Mouse (Mus musculus) MEL (cell line): ENCODE results near the gene Chrd. TPM values are rescaled to one million over a fixed set of nuclear protein-coding genes. Genes with fewer than 3 reads are reported as not detected.

Experiments used
- DNase-seq: peaks from one replicate; pipeline ENCODE4 v3.0.0; 2011; ENCODE audit warnings: low read depth, low spot score
- H3K27ac ChIP-seq: 2 replicates; pipeline ENCODE4 v1.5.1; 2012; ENCODE audit warnings: low read depth, mild to moderate bottlenecking, control low read depth, low read length, moderate library complexity; ENCODE audit not compliant: control insufficient read depth
- H3K27me3 ChIP-seq, 2 experiments: fragments of 150-350 bp in 1 of 2; sonication (generic) in 1 of 2; 2 replicates each; pipeline ENCODE4 v1.6.1; 2012; ENCODE audit warnings: low read length in 2 of 2, mild to moderate bottlenecking in 2 of 2, improper control_type of control experiment in 1 of 2, moderate library complexity in 1 of 2; ENCODE audit not compliant: insufficient read depth in 2 of 2, control insufficient read depth in 1 of 2
- H3K36me3 ChIP-seq, 2 experiments: 2 replicates each; pipeline ENCODE4 v1.6.1; 2012 to 2014; ENCODE audit warnings: low read length in 2 of 2, improper control_type of control experiment in 1 of 2, inconsistent platforms in 1 of 2, mild to moderate bottlenecking in 1 of 2; ENCODE audit not compliant: insufficient read depth in 2 of 2, control insufficient read depth in 1 of 2
- H3K4me1 ChIP-seq, 2 experiments: fragments of 150-350 bp in 1 of 2; sonication (generic) in 1 of 2; 2 replicates each; pipeline ENCODE4 v1.6.1; 2012; ENCODE audit warnings: low read length in 2 of 2, improper control_type of control experiment in 1 of 2, mild to moderate bottlenecking in 1 of 2; ENCODE audit not compliant: insufficient read depth in 2 of 2, control insufficient read depth in 1 of 2
- H3K4me3 ChIP-seq, 2 experiments: fragments of 150-350 bp in 1 of 2; sonication (generic) in 1 of 2; 2 replicates each; pipeline ENCODE4 v1.5.1; 2012; ENCODE audit warnings: low read depth in 2 of 2, low read length in 2 of 2, mild to moderate bottlenecking in 2 of 2, moderate library complexity in 2 of 2, control low read depth in 1 of 2, improper control_type of control experiment in 1 of 2; ENCODE audit not compliant: control insufficient read depth in 1 of 2, insufficient read depth in 1 of 2
- H3K79me2 ChIP-seq: 2 replicates; pipeline ENCODE4 v1.6.1; 2012; ENCODE audit warnings: mild to moderate bottlenecking, low read length, moderate library complexity; ENCODE audit not compliant: control insufficient read depth, poor library complexity, insufficient read depth
- H3K9ac ChIP-seq: 2 replicates; pipeline ENCODE4 v1.6.1; 2012; ENCODE audit warnings: low read depth, mild to moderate bottlenecking, control low read depth, low read length, moderate library complexity; ENCODE audit not compliant: control insufficient read depth, poor library complexity, severe bottlenecking
- H3K9me3 ChIP-seq: fragments of 150-350 bp; sonication (generic); replicated peaks from 2 replicates; pipeline ENCODE4 v1.6.1; 2012; ENCODE audit warnings: mild to moderate bottlenecking, low read length, improper control_type of control experiment, moderate library complexity; ENCODE audit not compliant: insufficient read depth
- BHLHE40 ChIP-seq: IDR thresholded peaks from 2 replicates; pipeline ENCODE4 v1.6.1; 2012; ENCODE audit warnings: low read depth, mild to moderate bottlenecking, inconsistent platforms, low read length, improper control_type of control experiment, borderline replicate concordance
- CHD1 ChIP-seq: IDR thresholded peaks from 2 replicates; pipeline ENCODE4 v1.6.1; 2012; ENCODE audit warnings: low read depth, mild to moderate bottlenecking, inconsistent platforms, low read length, improper control_type of control experiment
- CHD2 ChIP-seq: IDR thresholded peaks from 2 replicates; pipeline ENCODE4 v1.6.1; 2011; ENCODE audit warnings: low read length, improper control_type of control experiment
- E2F4 ChIP-seq: IDR thresholded peaks from 2 replicates; pipeline ENCODE4 v1.6.1; 2011; ENCODE audit warnings: low read depth, low read length, improper control_type of control experiment, borderline replicate concordance
- EP300 ChIP-seq, 2 experiments: IDR thresholded peaks; 2 replicates each; pipeline ENCODE4 v1.6.1; 2011; ENCODE audit warnings: improper control_type of control experiment in 2 of 2, low read length in 2 of 2, low read depth in 1 of 2, mild to moderate bottlenecking in 1 of 2
- ETS1 ChIP-seq: IDR thresholded peaks from 2 replicates; pipeline ENCODE4 v1.6.1; 2012; ENCODE audit warnings: low read depth, mild to moderate bottlenecking, inconsistent platforms, low read length, improper control_type of control experiment, moderate library complexity
- GABPA ChIP-seq: IDR thresholded peaks from 2 replicates; pipeline ENCODE4 v1.6.1; 2012; ENCODE audit warnings: low read depth, mild to moderate bottlenecking, inconsistent platforms, low read length, improper control_type of control experiment, moderate library complexity
- GATA1 ChIP-seq: IDR thresholded peaks from 2 replicates; pipeline ENCODE4 v1.6.1; 2011; ENCODE audit warnings: low read depth, low read length, improper control_type of control experiment
- JUND ChIP-seq: IDR thresholded peaks from 2 replicates; pipeline ENCODE4 v1.6.1; 2011; ENCODE audit warnings: low read depth, mild to moderate bottlenecking, improper control_type of control experiment, low read length
- MAZ ChIP-seq: IDR thresholded peaks from 2 replicates; pipeline ENCODE4 v1.6.1; 2012; ENCODE audit warnings: low read depth, mild to moderate bottlenecking, inconsistent platforms, low read length, improper control_type of control experiment
- MEF2A ChIP-seq: IDR thresholded peaks from 2 replicates; pipeline ENCODE4 v1.6.1; 2014; ENCODE audit warnings: low read depth, mild to moderate bottlenecking, inconsistent platforms, low read length, improper control_type of control experiment; ENCODE audit not compliant: poor library complexity, insufficient replicate concordance, severe bottlenecking; ENCODE audit errors: extremely low read depth
- MYC ChIP-seq: IDR thresholded peaks from 2 replicates; pipeline ENCODE4 v1.6.1; 2011; ENCODE audit warnings: low read depth, mild to moderate bottlenecking, low read length, improper control_type of control experiment, moderate library complexity
- POLR2A ChIP-seq, 2 experiments: IDR thresholded peaks; 2 replicates each; pipeline ENCODE4 v1.6.1; 2011 to 2012; ENCODE audit warnings: low read length in 2 of 2, mild to moderate bottlenecking in 2 of 2, control low read depth in 1 of 2, improper control_type of control experiment in 1 of 2, low read depth in 1 of 2, moderate library complexity in 1 of 2; ENCODE audit not compliant: control insufficient read depth in 1 of 2, insufficient read depth in 1 of 2, poor library complexity in 1 of 2
- POLR2AphosphoS5 ChIP-seq: IDR thresholded peaks from 2 replicates; pipeline ENCODE4 v1.6.1; 2012; ENCODE audit warnings: low read depth, borderline replicate concordance, mild to moderate bottlenecking, inconsistent platforms, low read length, moderate library complexity, mixed read lengths
- SIN3A ChIP-seq: IDR thresholded peaks from 2 replicates; pipeline ENCODE4 v1.6.1; 2012; ENCODE audit warnings: low read length, improper control_type of control experiment, inconsistent platforms
- SMC3 ChIP-seq: IDR thresholded peaks from 2 replicates; pipeline ENCODE4 v1.6.1; 2011; ENCODE audit warnings: low read depth, low read length, improper control_type of control experiment
- TAL1 ChIP-seq: IDR thresholded peaks from 2 replicates; pipeline ENCODE4 v1.6.1; 2012; ENCODE audit warnings: mild to moderate bottlenecking, inconsistent platforms, low read length, moderate library complexity, mixed read lengths
- TBP ChIP-seq: IDR thresholded peaks from 2 replicates; pipeline ENCODE4 v1.8.0; 2011; ENCODE audit warnings: low read depth, low read length, improper control_type of control experiment
- UBTF ChIP-seq: IDR thresholded peaks from 2 replicates; pipeline ENCODE4 v1.6.1; 2012; ENCODE audit warnings: low read depth, mild to moderate bottlenecking, inconsistent platforms, low read length, improper control_type of control experiment, moderate library complexity, borderline replicate concordance; ENCODE audit not compliant: insufficient read depth
- USF1 ChIP-seq: IDR thresholded peaks from 2 replicates; pipeline ENCODE4 v1.6.1; 2014; ENCODE audit warnings: low read depth, mild to moderate bottlenecking, inconsistent platforms, low read length, improper control_type of control experiment, moderate library complexity
- ZC3H11A ChIP-seq: IDR thresholded peaks from 2 replicates; pipeline ENCODE4 v1.6.1; 2012; ENCODE audit warnings: low read depth, mild to moderate bottlenecking, inconsistent platforms, low read length, improper control_type of control experiment
- ZMIZ1 ChIP-seq: IDR thresholded peaks from 2 replicates; pipeline ENCODE4 v1.6.1; 2012; ENCODE audit warnings: low read depth, mild to moderate bottlenecking, inconsistent platforms, low read length, improper control_type of control experiment, moderate library complexity
- polyA plus RNA-seq, 2 experiments: library from polyadenylated mRNA; stranded (reverse) in 1 of 2; unstranded in 1 of 2; fragments of >175 nt in 1 of 2; fragments of >200 nt in 1 of 2; gene quantifications; 2 replicates each; pipeline versions ENCODE4 v1.2.1 to v1.2.4; 2012; ENCODE audit warnings: low replicate concordance in 2 of 2, low read depth in 1 of 2; ENCODE audit not compliant: insufficient read length in 2 of 2, insufficient read depth in 1 of 2, missing spikeins in 1 of 2
- total RNA-seq: library from RNA; depleted of rRNA; stranded (reverse); fragments of 300-350 nt; gene quantifications from 2 replicates; pipeline ENCODE4 v1.2.3, GENCODE M21; 2012

Chrd gene
- total and polyA plus RNA-seq, 3 experiments: not detected

DNA sequence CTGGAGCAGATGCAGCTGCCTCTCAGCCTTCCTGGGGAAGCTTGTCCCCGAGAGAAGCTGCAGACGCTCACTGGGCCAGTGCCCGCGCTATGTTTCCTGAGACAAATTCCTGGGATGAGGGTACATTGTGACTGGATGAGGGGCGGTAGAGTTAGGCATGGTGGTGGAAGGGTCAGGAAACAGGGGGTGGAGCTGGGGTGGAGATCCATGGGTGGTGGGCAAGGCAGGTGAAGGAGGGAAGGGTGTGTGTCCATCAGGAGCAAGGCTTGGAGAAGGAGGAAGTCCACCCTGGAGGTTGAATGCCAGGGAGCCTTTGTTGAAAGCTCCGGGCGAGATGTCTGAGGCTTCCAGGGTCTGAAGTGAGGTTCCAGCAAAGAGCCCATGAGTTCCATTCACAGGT, 7.6 kb upstream of the Chrd start:
- DNase-seq: no peak
- Histone ChIP-seq H3K9me3 (no peaks in the 10 kb centered on the region), H3K4me1 (no peaks in the 10 kb centered on the region), H3K9ac (no peak overlapping the region), H3K36me3 (no peaks in the 10 kb centered on the region; a peak in 1 of 4 replicates), H3K27ac (no peak overlapping the region), H3K27me3 (no peaks in the 10 kb centered on the region; a peak in 1 of 4 replicates), H3K4me3 (no peak overlapping the region), H3K79me2 (no peaks in the 10 kb centered on the region)
- TF ChIP-seq TBP (no peak), UBTF (no peak), GATA1 (no peak), MEF2A (no peak), SMC3 (no peak), TAL1 (no peak), MYC (no peak), CHD1 (no peak), GABPA (no peak), JUND (no peak), CHD2 (no peak)

DNA sequence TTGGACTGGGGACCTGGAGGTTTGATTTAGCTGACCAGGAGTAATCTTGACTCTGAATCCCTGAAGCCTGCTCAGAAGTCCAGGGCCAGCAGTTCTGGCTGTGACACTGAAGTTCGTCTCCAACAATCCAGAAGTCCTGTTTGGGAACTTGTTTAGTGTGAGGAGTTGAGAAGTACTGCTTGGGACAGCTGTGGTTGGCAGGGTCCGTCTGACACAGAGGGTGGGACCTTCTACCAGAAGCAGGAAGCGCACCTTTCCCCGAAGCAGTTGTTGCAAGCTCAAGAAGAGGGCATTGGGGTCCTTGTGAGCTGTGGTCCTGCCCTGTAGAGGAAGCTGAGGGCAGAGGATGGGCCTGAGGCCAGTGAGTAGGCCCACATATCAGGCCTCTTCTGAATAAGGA, 7.2 kb upstream of the Chrd start:
- TF ChIP-seq BHLHE40 (no peak), TAL1 (no peak), ETS1 (no peak)
- no peak for DNase-seq

DNA sequence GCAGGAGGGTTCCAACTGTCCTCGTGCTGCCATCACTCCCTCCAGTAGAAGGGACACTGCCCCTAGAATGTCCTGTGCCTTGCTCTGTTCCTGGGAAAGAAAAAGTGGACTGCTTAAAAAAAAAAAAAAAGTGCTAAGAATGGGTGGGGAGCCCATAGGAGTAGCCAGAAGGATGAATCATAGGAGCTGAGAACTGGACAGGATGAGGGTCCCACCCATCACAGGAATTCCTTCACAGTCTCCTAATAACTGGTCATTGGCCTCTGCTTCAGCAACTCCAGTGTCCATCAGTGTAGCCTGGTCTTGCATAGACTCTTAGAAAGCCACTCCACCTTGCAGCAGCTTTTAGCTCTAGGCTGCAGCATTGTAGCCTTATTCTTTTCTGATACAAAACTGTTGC, 6.5 kb upstream of the Chrd start:
- Histone ChIP-seq H3K36me3 (no peaks in the 10 kb centered on the region), H3K79me2 (no peaks in the 10 kb centered on the region), H3K4me1 (no peaks in the 10 kb centered on the region), H3K9me3 (no peaks in the 10 kb centered on the region), H3K27me3 (no peaks in the 10 kb centered on the region; a peak in 1 of 4 replicates), H3K27ac (no peak overlapping the region), H3K9ac (no peak overlapping the region), H3K4me3 (no peak overlapping the region)
- DNase-seq: no peak
- TF ChIP-seq TBP (no peak), POLR2A (IDR thresholded peaks at IDR 0.05; ENCODE audit: control insufficient read depth in 1 of 2, insufficient read depth in 1 of 2, low read depth in 1 of 2, low read length in 2 of 2, poor library complexity in 1 of 2) (no peak), MAZ (no peak), ZC3H11A (no peak), POLR2AphosphoS5 (no peak), GABPA (no peak), CHD2 (no peak), EP300 (IDR thresholded peaks at IDR 0.05; ENCODE audit: low read depth in 1 of 2, low read length in 2 of 2) (no peak), USF1 (no peak), SIN3A (no peak), ZMIZ1 (no peak), E2F4 (no peak)

More for the DNA sequence above, 7.2 kb upstream of the Chrd start:
- Histone ChIP-seq H3K27me3 (no peaks in the 10 kb centered on the region; a peak in 1 of 4 replicates), H3K27ac (no peak overlapping the region), H3K9ac (no peak overlapping the region), H3K9me3 (no peaks in the 10 kb centered on the region), H3K36me3 (no peaks in the 10 kb centered on the region; a peak in 1 of 4 replicates), H3K79me2 (no peaks in the 10 kb centered on the region), H3K4me1 (no peaks in the 10 kb centered on the region), H3K4me3 (no peak overlapping the region)
